ENCODE assay signal across 16 mouse cellular contexts in the genomic region with DNA sequence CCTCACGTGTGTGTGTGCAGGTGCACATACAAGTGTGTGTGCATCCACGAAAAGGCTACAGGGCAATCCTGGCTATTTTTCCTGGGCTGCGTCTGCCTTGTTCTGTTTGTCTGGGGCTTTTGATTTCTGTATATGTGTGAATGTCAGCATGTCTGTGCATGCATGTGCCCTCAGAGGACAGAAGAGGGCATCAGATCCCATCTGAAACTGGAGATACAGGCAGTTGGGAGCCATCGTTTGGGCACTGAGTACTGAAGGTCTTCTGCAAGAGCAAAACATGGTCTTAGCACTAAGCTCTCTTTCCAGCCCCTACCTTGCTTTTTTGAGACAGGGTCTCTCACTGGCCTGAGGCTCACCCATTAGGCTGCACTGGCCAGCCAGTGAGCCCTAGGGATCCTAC. TPM values are rescaled to one million over a fixed set of nuclear protein-coding genes. Genes with fewer than 3 reads are reported as not detected.
DNase-seq lines count a peak whose midpoint lies in the region; ATAC-seq and TF ChIP-seq lines count a peak whose summit lies in the region.
"Had no signal": no experiment of that assay in that cellular context is flagged by ENCODE, and none has a peak within 500 bp of the region (broad histone marks: within the 10 kb centered on the region; RNA-seq: fewer than 3 reads in every experiment).

No protein-coding gene starts in this region.

- DNase-seq in heart, adult 11 months = peak; percentile 79
- DNase-seq in heart, postnatal 36 days = no peak
- no peak for DNase-seq in left cerebral cortex, adult 2 months (ENCODE audit: extremely low spot score in 1 of 2, low spot score in 2 of 2)
- no peak for DNase-seq in left cerebral cortex, postnatal 36 days (ENCODE audit: low spot score in 2 of 2)
- DNase-seq in 416B (ENCODE audit: low read depth) (peak; percentile 40), Patski (ENCODE audit: low read depth, low spot score) (no peak)
- no peak for DNase-seq in frontal cortex, postnatal 25 days (ENCODE audit: low spot score in 2 of 2)
- DNase-seq: lung, postnatal 10 days had no signal

- H3K27me3 ChIP-seq in Patski = peaks cover 5% of the 10 kb centered on the region
- H3K27me3 ChIP-seq: limb, embryonic 13.5 days; midbrain, embryonic 15.5 days had no signal

- intact Hi-C loops in heart, postnatal 36 days (cut with DNase I) = loop anchor here (5.0 to 10.0 kb wide), 4 partner anchors 216 to 799 kb away; no protein-coding TSS in a partner anchor
- intact Hi-C loops in left cerebral cortex, adult 2 months (cut with DNase I) = loop anchor here (5.0 to 10.0 kb wide), 5 partner anchors 69 to 799 kb away; no protein-coding TSS in a partner anchor
- intact Hi-C loops in left cerebral cortex, postnatal 36 days (cut with DNase I) = loop anchor here (5.0 to 10.0 kb wide), 6 partner anchors 154 to 799 kb away; partner anchors contain the start of gene Igsf21

- CTCF ChIA-PET in Patski (lab: Charles Lee) = no interaction called here

- in situ Hi-C loops in Patski (cut with MboI; ENCODE audit: low pct_unique_long_range_greater_than_20kb) = no loop called here

- H3K27ac ChIP-seq in left cerebral cortex, adult 2 months = no peak overlapping the region
- H3K27ac ChIP-seq: limb, embryonic 13.5 days; midbrain, embryonic 15.5 days had no signal

- H3K4me3 ChIP-seq in left cerebral cortex, adult 2 months = no peak overlapping the region
- H3K4me3 ChIP-seq: erythroblast, embryonic 14.5 days; heart, embryonic 12.5 days; limb, embryonic 13.5 days; midbrain, embryonic 15.5 days had no signal

- POLR2A ChIA-PET in Patski (lab: Charles Lee) = no interaction called here

- ATAC-seq in Patski = no peak
- ATAC-seq: midbrain, embryonic 15.5 days had no signal

- peak; percentile 47 for TF ChIP-seq CTCF in left cerebral cortex, adult 2 months (IDR thresholded peaks at IDR 0.05)
- peak; percentile 45 for TF ChIP-seq CTCF in Patski (IDR thresholded peaks at IDR 0.05)

RNA-seq across cellular contexts. Expression of gene Pax7, which starts 45.1 kb away (rescaled TPM):
- not detected for total RNA-seq in heart, postnatal 36 days (2021)
- not detected for total RNA-seq in left cerebral cortex, adult 2 months (2021)
- not detected for total RNA-seq in left cerebral cortex, postnatal 36 days (2021)
- polyA plus RNA-seq in Patski (2021) = not detected
- total RNA-seq: layer of hippocampus, adult 18-20 months; neutrophil, adult 5-6 weeks had no signal
- polyA plus RNA-seq: erythroblast, embryonic 14.5 days; small intestine, adult 2 months; urinary bladder, adult 2 months had no signal

Comparison
In these comparisons a context has a peak if more than half of its experiments do, and no peak if none do; other contexts are left out.
1. DNase-seq: peak in heart, adult 11 months (single experiment) and 416B (single experiment); none in heart, postnatal 36 days (0 of 2), left cerebral cortex, adult 2 months (0 of 2), left cerebral cortex, postnatal 36 days (0 of 2), Patski (single experiment) and frontal cortex, postnatal 25 days (0 of 2).